Mouse (Mus musculus): ENCODE data around the gene Nfia.

The Nfia gene

DNA sequence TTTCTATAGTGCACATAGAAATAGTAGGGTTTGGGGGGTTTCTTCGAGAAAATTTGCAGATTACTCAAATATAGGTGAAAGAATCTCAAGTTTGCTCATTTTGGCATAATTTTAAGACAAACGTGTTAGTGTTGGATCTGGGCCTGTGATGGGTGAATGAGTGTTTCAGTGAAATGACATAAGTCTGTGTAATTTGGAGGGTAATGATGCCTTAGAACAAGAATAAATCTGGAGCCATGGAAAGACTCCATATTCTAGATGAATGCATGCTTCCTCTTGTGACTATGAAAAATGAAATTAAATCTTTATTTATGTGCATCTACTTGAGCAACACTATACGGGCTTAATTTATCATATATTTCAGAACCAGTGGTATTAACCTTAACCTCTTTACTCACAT lies 44.2 kb downstream of the Nfia start:
- DNase-seq, result no peak

DNA sequence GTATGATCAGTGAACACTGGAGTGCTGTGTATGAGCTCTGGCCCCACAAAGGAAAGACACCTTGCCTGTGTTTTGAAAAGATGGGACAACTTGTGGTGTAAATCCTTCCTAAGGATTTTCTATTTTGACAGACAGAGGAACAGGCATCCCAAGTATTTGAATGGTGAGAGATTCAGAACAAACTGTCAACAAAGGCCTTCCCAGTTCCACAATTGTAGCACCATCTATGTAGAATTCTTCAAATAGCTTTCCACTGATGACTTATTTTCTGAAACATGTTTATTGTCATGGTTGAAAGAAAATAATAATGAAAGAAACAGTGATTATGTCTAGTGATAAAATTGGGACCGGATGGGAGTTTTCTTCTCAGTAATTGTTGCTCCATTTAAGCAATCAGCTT lies 45.2 kb downstream of the Nfia start:
- DNase-seq, result no peak

- DNase-seq, result no peak
Observed at GRCm38 (mm10) chr4:97818498-97818897, 46.0 kb downstream of the Nfia start.

DNA sequence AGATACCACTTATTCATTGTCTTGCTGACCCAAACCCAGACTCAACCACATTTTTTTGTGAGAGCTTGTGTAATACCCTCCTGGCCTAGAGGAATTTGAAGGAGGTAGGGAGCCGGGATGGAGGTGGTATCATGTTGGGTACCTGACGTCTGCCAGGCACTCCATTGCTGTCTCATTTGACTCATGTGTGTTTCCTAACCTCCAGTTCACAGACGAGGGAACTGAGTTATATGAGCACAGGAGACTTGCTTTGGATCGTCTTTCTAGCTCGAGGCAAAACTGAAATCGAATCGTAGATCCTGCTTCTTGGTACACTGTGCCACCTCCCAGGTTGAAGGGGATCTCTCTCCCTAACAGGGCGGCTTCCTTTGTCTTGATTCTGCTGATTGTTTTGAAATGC lies 46.6 kb downstream of the Nfia start:
- DNase-seq, result no peak

DNA sequence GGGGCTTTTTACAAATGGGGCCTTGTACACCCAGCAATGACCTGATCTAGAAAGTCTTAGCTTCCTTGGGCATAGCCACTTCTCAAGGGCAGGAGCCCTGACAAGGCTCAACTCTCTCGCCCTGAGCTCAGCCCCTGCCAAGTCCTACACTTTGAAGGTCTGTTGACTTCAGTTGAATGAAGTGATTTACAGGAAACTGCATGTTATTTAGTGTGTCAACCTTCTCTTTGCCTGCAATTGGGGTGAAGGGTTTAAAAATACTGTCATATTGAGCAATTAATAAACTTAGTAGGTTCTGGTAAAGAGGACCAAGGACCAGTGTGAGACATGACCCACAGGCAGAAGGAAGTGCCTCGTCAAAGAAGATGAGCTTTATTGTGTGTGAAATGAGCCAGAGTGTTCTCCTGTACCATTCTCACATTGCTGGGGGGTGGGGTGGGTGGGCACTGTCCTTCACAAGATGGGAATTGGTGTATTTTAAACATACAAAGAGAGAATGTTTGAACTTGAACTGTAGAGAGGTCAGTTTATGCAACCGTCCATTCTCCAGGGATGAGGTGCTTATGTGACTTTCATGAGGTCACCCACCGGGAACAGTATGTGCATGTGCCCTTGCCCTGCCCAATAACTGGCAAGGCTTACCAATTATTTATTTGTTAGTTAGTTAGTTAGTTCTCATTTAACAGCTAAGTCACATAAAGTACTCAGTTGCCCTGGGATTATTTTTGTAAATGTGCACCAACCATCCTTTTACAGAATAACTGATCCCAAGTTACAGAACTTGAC lies 48.1 kb downstream of the Nfia start:
- no peak for DNase-seq

DNA sequence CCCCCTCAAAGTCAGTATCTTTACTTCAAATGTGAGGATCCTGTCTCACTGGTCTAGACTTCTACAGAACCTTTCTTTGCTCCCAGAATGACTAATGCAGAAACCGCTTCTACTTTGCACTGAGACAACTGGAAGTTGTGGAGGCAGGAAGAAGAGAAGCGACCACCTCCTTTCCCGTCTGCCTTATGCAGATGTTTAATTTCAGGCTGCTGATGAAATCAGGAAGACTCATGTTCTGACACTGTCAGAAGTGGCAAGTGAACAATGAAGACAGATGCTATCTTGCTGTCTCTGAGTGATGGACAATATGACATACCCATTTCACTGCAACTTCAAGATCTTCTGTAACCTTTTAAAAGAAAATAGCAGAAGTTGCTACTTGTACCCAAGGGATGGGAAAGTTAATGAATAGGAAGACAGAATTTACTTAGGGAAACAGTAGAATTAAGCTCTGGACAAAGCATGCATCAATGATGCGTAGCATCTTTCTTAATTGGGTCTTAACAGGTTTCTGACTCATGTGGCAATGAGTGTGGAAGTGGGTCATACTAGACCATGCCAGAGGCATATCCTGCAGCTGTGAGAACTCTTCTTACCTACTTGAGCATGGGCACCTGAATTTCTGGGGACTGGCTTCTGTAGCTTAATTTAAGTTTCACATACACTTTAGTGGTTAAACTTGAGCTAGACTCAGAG lies 49.2 kb downstream of the Nfia start:
- DNase-seq, result no peak

GRCm38 (mm10) chr4:97823512-97823911 lies 51.0 kb downstream of the Nfia start:
- DNase-seq, result no peak

- no peak for DNase-seq
Observed at GRCm38 (mm10) chr4:97824451-97824850, 51.9 kb downstream of the Nfia start.

DNA sequence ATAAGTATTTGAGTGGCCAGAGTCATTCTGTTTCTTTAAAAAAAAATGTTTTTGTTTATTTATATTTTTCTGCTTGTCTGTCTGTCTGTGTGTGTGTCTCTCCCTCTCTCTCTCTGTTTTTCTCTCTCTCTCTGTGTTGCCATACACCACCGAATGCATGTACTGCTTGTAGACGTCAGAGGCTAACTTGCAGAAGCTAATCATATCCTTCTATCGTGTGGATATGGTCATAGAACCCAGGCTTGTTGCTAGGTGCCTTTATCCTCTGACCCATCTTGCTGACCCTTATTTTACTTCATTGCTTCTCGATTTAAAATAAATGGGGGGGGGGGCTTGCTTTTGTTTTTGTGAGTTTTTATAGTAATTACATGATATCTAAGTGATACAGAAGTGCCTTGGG lies 52.9 kb downstream of the Nfia start:
- DNase-seq, result no peak

- no peak for DNase-seq
Observed at GRCm38 (mm10) chr4:97825841-97826240, 53.3 kb downstream of the Nfia start.

GRCm38 (mm10) chr4:97827115-97827514 lies 54.6 kb downstream of the Nfia start:
- DNase-seq, result no peak

DNA sequence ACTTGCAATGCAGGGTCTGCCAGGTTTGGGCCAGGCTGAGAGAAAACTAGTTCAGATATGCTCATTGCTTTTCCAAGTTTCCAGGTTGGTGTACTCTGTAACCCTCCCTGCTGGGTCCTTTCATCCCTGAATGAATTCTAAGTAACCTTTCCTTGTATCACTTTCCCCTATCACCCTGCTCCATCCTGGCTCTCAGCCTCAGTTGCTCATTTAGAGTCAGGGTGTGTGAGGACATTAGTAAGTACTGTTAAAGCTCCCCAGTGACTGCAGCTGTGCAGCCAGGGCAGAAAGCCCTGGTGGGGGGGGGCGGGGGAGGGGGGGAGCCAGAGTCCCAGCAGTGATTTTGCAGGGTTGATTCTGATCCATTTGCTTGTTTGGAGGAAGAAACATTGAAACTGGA lies 56.0 kb downstream of the Nfia start:
- no peak for DNase-seq

DNA sequence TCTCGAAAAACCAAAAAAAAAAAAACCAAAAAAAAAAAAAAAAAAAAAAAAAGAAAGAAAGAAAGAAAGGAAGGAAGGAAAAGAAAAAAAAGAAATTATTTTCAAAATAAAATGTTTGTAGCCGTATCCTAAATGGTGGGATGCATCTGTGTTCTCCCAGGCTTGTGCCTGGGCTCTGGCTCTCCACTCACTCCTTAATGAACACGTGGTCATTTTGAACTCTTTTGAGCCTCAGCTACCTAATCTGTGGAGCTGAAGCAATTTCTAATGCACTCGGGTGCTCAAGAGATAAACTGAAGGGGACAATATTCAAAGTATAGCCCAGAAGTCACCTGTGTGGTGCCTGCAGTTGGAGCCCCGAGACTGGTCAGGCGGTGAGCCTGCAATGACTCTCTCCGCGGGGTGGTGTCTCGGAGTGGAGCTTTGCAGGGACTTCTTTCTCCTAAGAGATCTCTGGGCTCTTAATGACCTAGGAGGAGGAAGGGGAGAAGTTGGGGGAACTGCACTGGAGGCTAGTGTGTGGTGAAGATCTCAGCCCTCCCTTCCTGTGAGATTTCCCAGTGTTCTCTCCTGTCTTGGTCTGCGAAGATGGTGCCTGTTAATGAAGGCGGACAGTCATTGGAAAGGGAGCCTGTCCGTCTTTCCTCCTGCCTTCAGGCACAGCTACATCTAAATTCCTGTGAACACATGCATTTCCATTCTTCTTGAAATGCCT lies 57.0 kb downstream of the Nfia start:
- DNase-seq, result no peak

- DNase-seq, result no peak
Observed at GRCm38 (mm10) chr4:97830051-97830853, 57.7 kb downstream of the Nfia start.

DNA sequence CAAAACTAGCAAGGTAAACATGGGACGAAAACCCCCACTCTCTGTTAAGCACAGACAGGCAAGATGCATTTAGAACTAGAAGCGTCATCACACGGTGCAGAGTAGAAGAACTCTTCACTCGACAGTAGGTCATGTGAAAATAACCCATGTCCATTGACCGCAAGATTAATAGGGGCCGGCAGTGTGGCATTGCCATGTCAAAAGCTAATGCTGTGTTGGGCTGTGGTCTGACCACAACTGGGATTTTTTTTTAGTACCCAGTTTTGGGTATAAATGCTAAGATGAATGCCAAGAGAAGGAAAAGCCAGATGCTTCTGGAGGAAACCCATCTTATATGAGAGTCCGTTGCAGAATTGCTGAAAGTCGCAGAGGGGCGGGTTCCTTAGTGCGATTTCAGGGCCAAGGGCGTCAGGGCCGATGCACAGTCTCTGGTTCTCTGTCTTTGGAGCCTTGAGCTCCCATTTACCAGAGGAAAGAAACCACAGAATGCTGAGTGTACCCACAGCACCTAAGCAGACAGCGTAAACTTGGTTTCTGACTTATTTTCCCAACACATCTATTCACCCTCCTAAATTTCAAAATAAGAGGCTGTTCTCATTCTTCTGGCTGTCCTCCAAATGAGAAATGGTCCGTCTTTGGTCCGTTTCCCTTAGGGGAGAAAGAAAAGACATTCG lies 58.5 kb downstream of the Nfia start:
- no peak for DNase-seq

DNA sequence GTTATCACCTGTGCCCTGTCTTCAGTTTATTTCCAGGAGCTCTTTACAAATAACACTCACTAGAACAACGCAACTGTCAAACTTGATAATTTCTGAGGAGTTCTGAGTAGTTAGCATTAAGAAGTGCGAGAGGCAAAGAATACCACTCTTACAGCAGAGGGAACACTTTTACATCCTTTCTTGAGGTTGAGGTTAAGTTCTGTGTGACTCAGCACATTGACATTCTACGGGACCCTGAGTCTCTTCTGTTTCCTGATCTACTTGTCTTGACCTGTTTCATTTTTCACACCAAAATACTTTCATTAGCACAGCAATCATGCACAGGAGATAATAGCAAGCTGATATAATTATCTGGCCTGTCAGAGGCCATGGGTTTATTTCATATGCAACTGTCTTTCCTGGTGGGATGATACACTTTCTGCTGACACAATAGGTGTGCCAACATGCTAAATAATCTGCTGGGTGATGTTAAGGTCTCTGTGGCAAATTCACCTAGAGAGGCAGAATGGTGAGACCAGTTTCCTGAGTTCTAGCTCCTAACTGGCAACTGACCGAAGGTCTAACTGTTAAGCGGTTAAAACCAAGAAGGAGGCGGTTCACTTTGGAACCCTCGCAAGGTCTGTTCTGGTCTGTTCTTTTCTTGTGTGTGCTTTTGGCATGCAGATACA lies 59.2 kb downstream of the Nfia start:
- DNase-seq, result no peak

DNA sequence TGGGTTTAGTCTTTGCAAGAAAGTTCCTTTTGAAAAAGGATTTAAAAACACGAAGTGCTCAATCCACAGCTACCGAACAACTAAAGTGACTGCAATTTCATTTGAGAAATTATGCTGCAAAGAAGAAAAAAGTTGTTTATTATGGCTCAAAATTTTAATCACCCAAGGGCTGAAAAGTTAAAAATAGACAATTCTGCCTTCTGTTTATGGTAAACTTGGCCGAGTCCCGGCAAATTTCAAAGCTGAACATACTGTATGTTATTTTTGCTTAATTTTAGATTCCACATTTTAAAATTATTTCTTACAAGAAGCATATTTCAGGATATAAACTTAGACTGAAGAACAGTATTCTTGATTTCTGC lies 59.7 kb downstream of the Nfia start:
- no peak for DNase-seq

DNA sequence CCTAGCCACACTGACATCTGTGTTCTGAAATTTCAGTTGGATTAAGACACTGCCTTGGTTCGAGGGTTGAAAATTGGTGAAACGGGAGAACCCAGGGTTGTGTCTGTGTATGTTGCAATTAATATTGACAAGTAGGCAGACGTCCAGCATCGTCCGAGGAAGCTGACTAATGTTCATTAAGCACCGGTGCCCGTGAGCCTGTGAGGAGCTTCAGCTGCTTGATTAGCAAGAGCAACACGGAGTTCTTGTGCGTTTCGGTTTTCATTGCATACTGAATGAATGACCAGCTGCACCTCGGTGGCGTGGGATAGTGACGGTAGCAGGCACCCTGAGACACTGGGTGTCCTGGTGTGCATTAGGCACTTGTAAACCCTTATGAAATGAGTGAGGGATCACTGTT lies 64.3 kb downstream of the Nfia start:
- DNase-seq, result peak; percentile 55 to 58

DNA sequence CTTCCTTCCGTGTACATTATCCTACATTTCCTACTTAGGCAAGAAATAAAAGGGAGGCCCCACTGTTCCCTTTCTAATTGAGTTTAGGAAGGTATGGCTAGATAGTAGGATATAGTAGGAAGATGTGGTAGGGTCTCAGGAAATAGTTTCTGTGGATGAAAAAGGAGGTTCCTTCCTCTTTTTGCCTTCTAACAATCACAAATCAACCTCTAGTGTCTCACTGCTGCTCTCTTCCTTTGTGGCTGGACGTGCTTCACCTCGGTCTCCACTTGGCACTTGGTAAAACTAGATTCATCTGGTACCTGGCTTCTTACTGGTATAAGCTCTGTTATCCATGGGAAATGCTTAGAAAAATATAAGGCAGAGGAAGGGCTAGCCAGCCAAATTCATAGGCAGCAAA lies 65.2 kb downstream of the Nfia start:
- DNase-seq, result no peak

- no peak for DNase-seq
Observed at GRCm38 (mm10) chr4:97838651-97839050, 66.1 kb downstream of the Nfia start.

DNA sequence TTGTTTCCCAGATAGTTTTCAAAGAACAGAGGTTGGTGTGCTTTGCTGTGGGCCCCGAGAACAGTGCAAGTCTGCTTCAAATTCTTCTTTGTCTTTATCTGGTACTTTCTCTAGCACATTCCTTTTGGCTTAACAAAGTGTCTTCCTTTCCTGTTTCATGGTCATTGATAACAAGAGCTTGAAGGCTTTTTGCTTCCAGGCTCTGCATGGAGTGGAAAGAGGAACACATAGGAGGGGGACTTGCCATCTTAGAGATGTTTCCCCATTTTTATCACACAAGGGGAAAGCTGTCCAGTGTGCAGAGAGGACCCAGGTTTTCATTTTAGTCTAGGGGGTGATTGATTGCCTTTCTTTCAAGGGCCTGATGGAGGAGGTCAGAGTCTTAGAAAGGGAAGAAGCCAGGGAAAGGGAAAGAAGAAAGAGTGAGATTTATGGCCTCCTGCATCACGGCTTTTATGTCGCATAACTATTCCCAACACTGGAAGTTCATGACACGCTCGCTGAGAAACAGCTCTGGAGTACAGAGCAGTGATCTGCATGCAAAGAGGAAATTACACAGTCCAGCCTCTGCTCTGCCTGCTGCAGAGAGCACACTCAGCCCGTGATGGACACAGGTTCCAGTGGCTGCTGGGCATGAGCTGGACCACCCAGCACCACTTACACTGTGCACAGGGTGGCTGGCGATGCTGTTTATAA lies 67.0 kb downstream of the Nfia start:
- no peak for DNase-seq
